Mouse (Mus musculus) embryonic facial prominence, embryonic 11.5 days (tissue): ENCODE data around the gene Ttc23. TPM values are rescaled to one million over a fixed set of nuclear protein-coding genes. Genes with fewer than 3 reads are reported as not detected.

Experiments
- ATAC-seq: fragments of 200-750 bp; cut with Nextera tagmentation; replicated peaks from 2 replicates; pipeline ENCODE4 v1.8.0; 2017; ENCODE audit warnings: low read depth; ENCODE audit not compliant: insufficient number of reproducible peaks, low FRiP score, low TSS enrichment
- DNase-seq: peaks from one replicate; pipeline ENCODE4 v3.0.0-alpha.2; 2015; ENCODE audit warnings: low spot score
- H3K27ac ChIP-seq: fragments of 300-500 bp; sonication (generic); replicated peaks from 2 replicates; pipeline ENCODE4 v1.5.1; 2014; ENCODE audit warnings: mild to moderate bottlenecking, low read depth, low read length, control low read depth
- H3K27me3 ChIP-seq: fragments of 300-500 bp; sonication (generic); 2 replicates; pipeline ENCODE4 v1.6.1; 2014; ENCODE audit warnings: mild to moderate bottlenecking, low read length, moderate library complexity, mixed read lengths; ENCODE audit not compliant: control insufficient read depth, insufficient read depth
- H3K36me3 ChIP-seq: fragments of 300-500 bp; sonication (generic); replicated peaks from 2 replicates; pipeline ENCODE4 v1.6.1; 2014; ENCODE audit warnings: low read depth, mild to moderate bottlenecking, low read length, moderate library complexity, mixed read lengths; ENCODE audit not compliant: control insufficient read depth, insufficient read depth
- H3K4me1 ChIP-seq: fragments of 300-500 bp; sonication (generic); 2 replicates; pipeline ENCODE4 v1.6.1; 2014; ENCODE audit warnings: low read length, mixed read lengths; ENCODE audit not compliant: control insufficient read depth, insufficient read depth
- H3K4me2 ChIP-seq: fragments of 300-500 bp; sonication (generic); 2 replicates; pipeline ENCODE4 v1.6.1; 2014; ENCODE audit warnings: low read depth, mild to moderate bottlenecking, control low read depth, low read length, moderate library complexity
- H3K4me3 ChIP-seq: fragments of 300-500 bp; sonication (generic); 2 replicates; pipeline ENCODE4 v1.5.1; 2014; ENCODE audit warnings: low read depth, low read length, control low read depth
- H3K9ac ChIP-seq: fragments of 300-500 bp; sonication (generic); replicated peaks from 2 replicates; pipeline ENCODE4 v1.6.1; 2014; ENCODE audit warnings: mild to moderate bottlenecking, control low read depth, low read length
- H3K9me3 ChIP-seq: fragments of 300-500 bp; sonication (generic); replicated peaks from 2 replicates; pipeline ENCODE4 v1.6.1; 2016; ENCODE audit warnings: mild to moderate bottlenecking, low read length, inconsistent platforms, mixed read lengths; ENCODE audit not compliant: control insufficient read depth
- WGBS: fragments of 180-500 bp; shearing (Covaris S2); extraction: QIAGEN DNeasy Blood & Tissue Kit; methylation state at CpG from one replicate; pipeline ENCODE4 v1.1.7; 2014; 5-methylcytosine and 5-hydroxymethylcytosine counted together
- polyA plus RNA-seq: library from polyadenylated mRNA; unstranded; fragments of >200 nt; fragmentation: Nextera tagmentation; extraction: Ambion mirVana; gene quantifications from 2 replicates; pipeline ENCODE4 v1.2.1, GENCODE M21; 2014

Gene Ttc23
- polyA plus RNA-seq, 1 experiment from 2014 or later = 58.3 TPM

DNA sequence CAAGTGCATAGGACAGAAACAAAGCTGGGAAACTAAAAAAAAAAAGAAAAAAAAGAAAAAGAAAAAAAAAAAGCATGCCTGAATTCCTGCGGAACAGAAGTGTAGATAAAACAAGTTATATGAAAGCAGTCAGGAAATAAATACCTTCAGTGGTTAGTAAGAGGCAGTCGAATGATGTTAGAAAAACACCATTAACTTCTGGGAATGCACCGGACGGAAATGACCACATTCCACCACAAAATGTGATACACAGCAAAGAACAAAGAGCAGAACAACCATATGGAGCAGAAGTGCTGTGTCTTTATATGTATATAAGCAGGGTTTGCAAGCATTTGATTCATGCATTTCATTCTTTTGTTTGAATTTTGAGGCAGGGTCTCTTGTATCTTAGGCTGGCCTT, 30.3 kb upstream of the Ttc23 start:
- DNase-seq (no peak), ATAC-seq (no peak)
- Histone ChIP-seq H3K9me3 (no peaks in the 10 kb centered on the region), H3K27ac (no peak overlapping the region), H3K4me3 (no peak overlapping the region), H3K4me1 (no peaks in the 10 kb centered on the region), H3K9ac (no peak overlapping the region), H3K36me3 (no peaks in the 10 kb centered on the region), H3K4me2 (no peak overlapping the region), H3K27me3 (no peaks in the 10 kb centered on the region)
- WGBS = 75% methylated on average over 4 of the region's 4 CpGs

DNA sequence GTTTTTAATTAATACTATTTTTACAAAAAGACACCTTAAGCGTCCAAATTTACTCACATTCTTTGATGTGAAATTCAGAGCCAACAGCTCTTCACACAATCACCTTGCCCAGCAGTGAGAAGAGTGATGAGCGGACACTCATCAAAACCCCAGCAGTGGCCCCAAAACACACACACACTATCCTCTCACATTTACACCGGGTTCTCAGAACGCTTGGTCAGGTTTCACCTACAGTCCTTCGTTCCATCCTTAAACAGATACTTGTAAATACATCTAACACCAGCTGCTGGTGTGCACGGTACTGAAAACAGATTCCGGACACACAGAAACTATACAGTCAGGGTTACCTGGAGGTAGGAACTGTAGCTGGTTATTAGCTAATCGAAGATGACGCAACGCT, 29.6 kb upstream of the Ttc23 start:
- Histone ChIP-seq H3K9me3 (no peaks in the 10 kb centered on the region), H3K27me3 (no peaks in the 10 kb centered on the region), H3K36me3 (no peaks in the 10 kb centered on the region), H3K9ac (no peak overlapping the region), H3K4me2 (no peak overlapping the region), H3K27ac (no peak overlapping the region), H3K4me3 (no peak overlapping the region), H3K4me1 (no peaks in the 10 kb centered on the region)
- DNase-seq (no peak), ATAC-seq (no peak)
- 91% methylated on average over 10 of the region's 10 CpGs for WGBS

DNA sequence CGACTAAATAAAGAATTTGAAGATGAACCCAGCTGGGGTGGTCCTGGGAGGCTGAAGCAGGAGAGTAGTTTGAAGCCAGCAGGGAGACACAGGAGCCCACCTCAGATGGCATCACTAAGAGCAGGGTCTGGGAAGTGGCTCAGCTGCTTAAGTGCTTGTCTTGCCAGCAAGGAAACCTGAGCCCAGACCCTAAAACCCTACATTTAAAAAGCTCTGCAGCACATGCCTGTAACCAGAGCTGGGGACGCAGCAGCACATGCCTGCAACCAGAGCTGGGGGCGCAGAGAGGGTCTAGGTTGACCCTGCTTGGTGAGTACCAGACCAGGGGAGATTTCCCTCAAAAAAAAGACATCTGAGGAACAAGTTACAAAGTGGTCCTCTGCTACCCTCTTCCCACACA, 28.9 kb upstream of the Ttc23 start:
- H3K4me2 ChIP-seq = no peak overlapping the region
- WGBS = 67% methylated on average over 3 of the region's 3 CpGs
- DNase-seq = peak; percentile 49
- H3K27me3 ChIP-seq = no peaks in the 10 kb centered on the region
- H3K4me1 ChIP-seq = no peaks in the 10 kb centered on the region
- ATAC-seq = peak; percentile 87
- H3K36me3 ChIP-seq = no peaks in the 10 kb centered on the region
- no peak overlapping the region for H3K4me3 ChIP-seq
- no peak overlapping the region for H3K27ac ChIP-seq
- no peaks in the 10 kb centered on the region for H3K9me3 ChIP-seq
- H3K9ac ChIP-seq = no peak overlapping the region

DNA sequence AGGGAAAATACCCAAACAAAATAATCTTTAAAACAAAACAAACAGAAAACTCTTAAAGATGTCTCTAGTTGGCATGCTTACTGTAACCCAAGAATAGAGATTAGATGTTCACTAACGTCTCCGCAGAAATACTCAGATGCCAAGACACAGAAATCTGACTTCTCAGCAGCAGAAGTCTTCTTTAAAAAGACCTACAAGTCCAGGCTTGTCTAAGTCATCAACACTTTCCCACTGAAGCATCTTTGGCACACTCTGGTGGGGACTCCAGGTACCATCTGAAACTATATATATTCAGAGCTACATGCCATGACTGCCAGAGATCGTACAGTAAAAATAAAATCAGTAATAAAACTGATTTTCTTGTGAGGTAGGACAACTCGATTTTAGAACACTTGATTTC, 27.4 kb upstream of the Ttc23 start:
- Histone ChIP-seq H3K27ac (no peak overlapping the region), H3K4me3 (no peak overlapping the region), H3K27me3 (no peaks in the 10 kb centered on the region), H3K4me2 (no peak overlapping the region), H3K9me3 (no peaks in the 10 kb centered on the region), H3K9ac (no peak overlapping the region), H3K36me3 (no peaks in the 10 kb centered on the region), H3K4me1 (no peaks in the 10 kb centered on the region)
- no peak for ATAC-seq
- 79% methylated on average over 4 of the region's 4 CpGs for WGBS
- peak; percentile 39 for DNase-seq

DNA sequence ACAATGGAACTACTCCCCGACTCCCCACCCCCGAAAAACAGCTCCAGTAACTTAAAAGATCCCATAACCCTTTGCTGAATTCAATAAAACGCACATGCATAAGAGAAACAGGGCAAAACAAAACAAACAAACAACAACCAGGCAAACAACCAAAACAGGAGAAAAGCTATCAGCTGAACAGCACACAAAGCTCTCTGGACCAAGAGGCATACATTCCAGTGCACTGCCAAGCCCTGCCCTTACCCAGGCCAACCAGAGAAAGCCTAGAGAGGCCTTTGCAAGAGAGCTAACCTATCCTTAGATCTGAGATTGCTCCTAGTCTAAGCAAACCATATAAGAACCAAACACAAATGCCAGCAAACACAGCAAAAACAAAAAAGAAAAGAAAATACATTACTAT, 25.1 kb upstream of the Ttc23 start:
- DNase-seq = no peak
- Histone ChIP-seq H3K27ac (no peak overlapping the region), H3K4me2 (no peak overlapping the region), H3K36me3 (no peaks in the 10 kb centered on the region), H3K9ac (no peak overlapping the region), H3K4me3 (no peak overlapping the region), H3K9me3 (no peaks in the 10 kb centered on the region), H3K4me1 (no peaks in the 10 kb centered on the region), H3K27me3 (no peaks in the 10 kb centered on the region)
- 87% methylated on average over 3 of the region's 3 CpGs for WGBS
- no peak for ATAC-seq

DNA sequence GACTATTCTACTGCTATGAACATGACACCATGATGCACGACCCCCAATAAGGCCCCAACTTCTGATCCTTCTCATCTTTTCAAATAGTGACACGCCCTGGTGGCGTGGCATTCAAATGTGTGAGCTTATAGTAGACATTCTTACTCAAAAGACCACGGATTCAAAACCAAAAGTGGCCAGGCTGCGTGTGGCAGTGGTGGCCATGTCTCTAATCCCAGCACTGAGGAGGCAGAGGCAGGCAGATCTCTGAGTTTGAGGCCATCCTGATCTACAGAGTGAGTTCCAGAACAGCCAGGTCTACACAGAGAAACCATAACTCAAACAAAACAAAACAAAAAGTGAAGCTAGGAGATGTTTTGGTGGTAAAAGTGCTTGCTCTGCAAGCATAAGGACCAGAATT, 20.5 kb upstream of the Ttc23 start:
- no peak overlapping the region for H3K27ac ChIP-seq
- no peak overlapping the region for H3K4me3 ChIP-seq
- no peak overlapping the region for H3K9ac ChIP-seq
- no peaks in the 10 kb centered on the region for H3K27me3 ChIP-seq
- no peaks in the 10 kb centered on the region for H3K36me3 ChIP-seq
- no peaks in the 10 kb centered on the region for H3K4me1 ChIP-seq
- 92% methylated on average over 5 of the region's 5 CpGs for WGBS
- no peaks in the 10 kb centered on the region for H3K9me3 ChIP-seq
- ATAC-seq (no peak), DNase-seq (no peak)
- no peak overlapping the region for H3K4me2 ChIP-seq

DNA sequence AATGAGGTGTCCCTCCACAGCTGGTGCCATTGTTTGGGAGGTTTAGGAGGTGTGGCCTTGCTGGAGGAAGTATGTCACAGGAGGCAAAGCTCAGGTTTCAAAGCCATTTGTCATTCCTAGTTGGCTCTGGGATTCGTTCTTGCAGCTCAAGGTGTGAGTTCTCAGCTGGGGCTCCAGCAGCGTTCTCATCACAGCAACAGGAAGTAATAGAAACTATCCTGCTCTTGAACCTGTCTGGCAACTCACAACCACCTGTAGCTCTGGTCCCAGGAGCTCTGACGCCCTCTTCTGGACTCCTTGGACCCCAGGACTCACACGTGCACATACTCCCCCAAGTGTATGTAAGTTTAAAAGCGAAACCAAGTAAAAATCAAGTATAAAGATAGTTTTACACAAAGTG, 17.5 kb upstream of the Ttc23 start:
- no peaks in the 10 kb centered on the region for H3K27me3 ChIP-seq
- ATAC-seq = no peak
- no peak overlapping the region for H3K4me2 ChIP-seq
- no peak overlapping the region for H3K4me3 ChIP-seq
- no peak overlapping the region for H3K27ac ChIP-seq
- no peaks in the 10 kb centered on the region for H3K9me3 ChIP-seq
- no peak overlapping the region for H3K9ac ChIP-seq
- H3K4me1 ChIP-seq = no peaks in the 10 kb centered on the region
- no peak for DNase-seq
- 43% methylated on average over 5 of the region's 5 CpGs for WGBS
- H3K36me3 ChIP-seq = no peaks in the 10 kb centered on the region

DNA sequence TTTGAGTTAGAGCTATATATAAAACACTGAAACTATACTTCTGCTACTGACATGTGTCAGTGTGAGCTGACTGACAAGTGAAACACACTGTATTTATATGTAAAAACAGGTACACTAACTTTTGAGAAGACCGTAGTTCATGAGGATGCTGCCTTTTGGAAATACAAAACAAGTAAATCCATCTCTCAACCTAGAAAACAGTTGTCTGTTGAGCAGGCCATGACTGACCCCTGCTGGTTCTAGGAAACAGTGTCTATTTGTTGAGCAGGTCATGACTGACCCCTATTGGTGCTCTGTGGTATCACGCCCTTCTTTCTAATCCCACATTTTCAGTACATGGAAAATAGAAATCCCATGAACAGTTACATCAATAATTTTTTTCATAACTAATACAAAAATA, 16.4 kb upstream of the Ttc23 start:
- Histone ChIP-seq H3K27me3 (no peaks in the 10 kb centered on the region), H3K9ac (no peak overlapping the region), H3K9me3 (no peaks in the 10 kb centered on the region), H3K36me3 (no peaks in the 10 kb centered on the region), H3K27ac (no peak overlapping the region), H3K4me2 (no peak overlapping the region), H3K4me3 (no peak overlapping the region), H3K4me1 (no peaks in the 10 kb centered on the region)
- whole genome bisulfite sequencing = 20% methylated on average over 2 of the region's 2 CpGs
- peak; percentile 89 for DNase-seq
- ATAC-seq = no peak

DNA sequence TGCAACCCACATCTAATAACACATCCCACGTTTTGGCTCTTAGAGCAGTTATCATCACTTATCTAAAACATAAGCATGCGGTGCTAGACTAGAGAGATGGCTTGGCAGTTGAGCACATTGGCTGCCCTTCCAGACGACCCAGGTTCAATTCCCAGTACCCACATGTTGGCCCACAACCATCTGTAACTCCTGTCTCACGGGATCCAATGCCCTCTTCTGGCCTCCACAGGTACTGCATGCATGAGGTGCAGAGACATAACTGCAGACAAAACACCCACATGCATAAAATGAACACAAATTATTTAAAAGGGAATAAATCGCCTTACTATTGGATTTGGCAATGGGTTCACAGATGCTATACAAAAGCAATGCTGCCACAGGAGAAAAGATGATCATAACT, 14.8 kb upstream of the Ttc23 start:
- no peak overlapping the region for H3K9ac ChIP-seq
- DNase-seq (no peak), ATAC-seq (no peak)
- no peaks in the 10 kb centered on the region for H3K4me1 ChIP-seq
- WGBS = 81% methylated on average over 5 of the region's 5 CpGs
- H3K36me3 ChIP-seq = no peaks in the 10 kb centered on the region
- H3K27me3 ChIP-seq = no peaks in the 10 kb centered on the region
- no peak overlapping the region for H3K27ac ChIP-seq
- no peaks in the 10 kb centered on the region for H3K9me3 ChIP-seq
- H3K4me3 ChIP-seq = no peak overlapping the region
- no peak overlapping the region for H3K4me2 ChIP-seq
